9 mouse cellular contexts compared by ENCODE assay signal in genomic region chr13:9648716-9649115, GRCm38 (mm10).
"Had no signal": no experiment of that assay in that cellular context is flagged by ENCODE, and none has a peak within 500 bp of the region (broad histone marks: within the 10 kb centered on the region; RNA-seq: fewer than 3 reads in every experiment).

No protein-coding gene starts in this region.

- DNase-seq: lung, adult 18-20 months; lung, embryonic 14.5 days; lung, postnatal 10 days; lung, postnatal 4 days; midbrain, embryonic 14.5 days; right cerebral cortex, postnatal 14 days; thymus, adult 2 months; thymus, postnatal 25 days; thymus, postnatal 4 days had no signal
